Mouse (Mus musculus) heart, embryonic 10.5 days (tissue): Measurements from ENCODE around the gene Csn1s2b. TPM values are rescaled to one million over a fixed set of nuclear protein-coding genes. Genes with fewer than 3 reads are reported as not detected.
"Not testable (repeated sequence)": the region's sequence is repeated elsewhere in the genome, so short reads cannot be mapped to it uniquely, and the experiment has no call there.

Experiments used
- DNase-seq: peaks from one replicate; pipeline ENCODE4 v3.0.0-alpha.2; 2017; ENCODE audit warnings: low spot score
- H3K27ac ChIP-seq: fragments of 300-500 bp; sonication (generic); 2 replicates; pipeline ENCODE4 v1.5.1; 2016; ENCODE audit warnings: mild to moderate bottlenecking
- H3K27me3 ChIP-seq: fragments of 300-500 bp; sonication (generic); 2 replicates; pipeline ENCODE4 v1.6.1; 2016; ENCODE audit warnings: mild to moderate bottlenecking; ENCODE audit not compliant: poor library complexity, insufficient read depth, severe bottlenecking
- H3K36me3 ChIP-seq: fragments of 300-500 bp; sonication (generic); 2 replicates; pipeline ENCODE4 v1.6.1; 2016; ENCODE audit warnings: mild to moderate bottlenecking, moderate library complexity
- H3K4me1 ChIP-seq: fragments of 300-500 bp; sonication (generic); 2 replicates; pipeline ENCODE4 v1.6.1; 2016; ENCODE audit warnings: mild to moderate bottlenecking
- H3K4me3 ChIP-seq: fragments of 300-500 bp; sonication (generic); 2 replicates; pipeline ENCODE4 v1.5.1; 2016; ENCODE audit warnings: mild to moderate bottlenecking, moderate library complexity
- H3K9me3 ChIP-seq: fragments of 300-500 bp; sonication (generic); 2 replicates; pipeline ENCODE4 v1.6.1; 2016; ENCODE audit warnings: mild to moderate bottlenecking, moderate library complexity
- WGBS: fragments of 180-500 bp; shearing (Covaris S2); methylation state at CpG from one replicate; pipeline ENCODE4 v1.1.7; 2016; 5-methylcytosine and 5-hydroxymethylcytosine counted together
- polyA plus RNA-seq: library from polyadenylated mRNA; unstranded; fragments of >200 nt; fragmentation: Nextera tagmentation; extraction: Ambion mirVana; gene quantifications from 2 replicates; pipeline ENCODE4 v1.2.1, GENCODE M21; 2016

Csn1s2b gene
- polyA plus RNA-seq = not detected in 2 replicates

GRCm38 (mm10) chr5:87807782-87808181, at the start of gene Csn1s2b:
Csn1s2b (plus strand) TSS chr5:87808082.
- H3K4me3 ChIP-seq = no peak within 1 kb of the TSS
- H3K9me3 ChIP-seq = no peaks in the 10 kb centered on the region
- no peaks in the 10 kb centered on the region for H3K4me1 ChIP-seq
- WGBS = 67% methylated on average over 2 of the region's 2 CpGs
- DNase-seq = no peak
- no peaks in the 10 kb centered on the region for H3K36me3 ChIP-seq
- H3K27me3 ChIP-seq = no peaks in the 10 kb centered on the region
- H3K27ac ChIP-seq = no peak within 1 kb of the TSS

GRCm38 (mm10) chr5:87764546-87764945, 43.3 kb upstream of the Csn1s2b start:
- 84% methylated on average over 3 of the region's 3 CpGs for WGBS
- DNase-seq = no peak
- Histone ChIP-seq H3K4me3 (no peak overlapping the region), H3K27ac (no peak overlapping the region), H3K27me3 (no peaks in the 10 kb centered on the region), H3K36me3 (no peaks in the 10 kb centered on the region), H3K9me3 (no peaks in the 10 kb centered on the region), H3K4me1 (no peaks in the 10 kb centered on the region)

DNA sequence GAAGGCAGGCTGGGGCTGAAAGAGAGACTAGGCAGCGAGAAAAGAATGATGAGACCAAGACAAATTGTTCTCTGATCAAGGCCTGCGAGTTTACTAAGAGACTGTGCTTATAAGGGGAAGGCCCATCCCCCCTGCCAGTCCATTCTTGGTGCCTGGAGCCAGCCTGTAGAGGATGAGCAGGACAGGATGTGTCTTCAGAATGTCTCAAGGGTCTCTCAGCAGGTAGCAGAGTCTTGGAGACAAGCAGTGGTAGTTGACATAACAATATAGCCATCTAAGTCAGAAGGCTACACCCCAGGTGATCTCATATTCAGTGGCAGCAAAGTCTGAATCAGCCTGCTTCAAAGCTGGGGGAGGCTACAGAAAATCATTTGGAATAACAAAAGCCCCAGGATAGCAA, 35.7 kb upstream of the Csn1s2b start:
- H3K36me3 ChIP-seq, H3K9me3 ChIP-seq, H3K4me3 ChIP-seq, H3K27me3 ChIP-seq, DNase-seq, H3K4me1 ChIP-seq, H3K27ac ChIP-seq: not testable (repeated sequence)
- 51% methylated on average over 2 of the region's 2 CpGs for WGBS

GRCm38 (mm10) chr5:87774267-87774666, 33.6 kb upstream of the Csn1s2b start, which contains the start of gene Csn1s2a:
Csn1s2a (plus strand) TSS chr5:87774567.
- Histone ChIP-seq H3K4me3 (no peak within 1 kb of the TSS), H3K27ac (no peak within 1 kb of the TSS), H3K4me1 (no peaks in the 10 kb centered on the region), H3K9me3 (no peaks in the 10 kb centered on the region), H3K36me3 (no peaks in the 10 kb centered on the region), H3K27me3 (no peaks in the 10 kb centered on the region)
- no peak for DNase-seq
- WGBS = 74% methylated on average over 1 of the region's 1 CpGs

DNA sequence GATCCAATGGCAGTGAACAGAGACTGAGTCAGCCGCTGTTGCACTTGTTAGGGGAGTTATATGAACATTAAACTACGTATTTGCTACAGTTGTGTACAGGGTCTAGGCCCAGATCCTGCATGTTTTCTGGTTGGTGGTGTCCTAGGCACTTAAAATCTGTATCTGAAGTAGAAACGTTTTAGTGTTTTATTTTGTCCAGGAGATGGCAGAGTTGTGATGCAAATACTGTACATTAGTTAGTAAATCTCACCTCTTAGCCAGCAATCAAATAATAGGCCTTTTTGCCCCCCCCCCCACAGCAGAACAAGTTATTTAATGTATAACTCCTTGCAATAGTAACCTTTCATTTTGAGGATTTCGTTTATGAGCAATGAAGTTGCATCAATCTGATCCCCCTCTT, 25.2 kb upstream of the Csn1s2b start:
- H3K36me3 ChIP-seq = no peaks in the 10 kb centered on the region
- no peak overlapping the region for H3K4me3 ChIP-seq
- no peaks in the 10 kb centered on the region for H3K27me3 ChIP-seq
- no peak overlapping the region for H3K27ac ChIP-seq
- WGBS = 54% methylated on average over 4 of the region's 4 CpGs
- H3K4me1 ChIP-seq = no peaks in the 10 kb centered on the region
- H3K9me3 ChIP-seq = no peaks in the 10 kb centered on the region
- no peak for DNase-seq

- no peaks in the 10 kb centered on the region for H3K9me3 ChIP-seq
- no peaks in the 10 kb centered on the region for H3K4me1 ChIP-seq
- no peak overlapping the region for H3K27ac ChIP-seq
- 66% methylated on average over 2 of the region's 2 CpGs for WGBS
- H3K4me3 ChIP-seq = no peak overlapping the region
- no peaks in the 10 kb centered on the region for H3K36me3 ChIP-seq
- no peak for DNase-seq
- H3K27me3 ChIP-seq = no peaks in the 10 kb centered on the region
Measured at GRCm38 (mm10) chr5:87809253-87809652, 1.4 kb downstream of the Csn1s2b start.

DNA sequence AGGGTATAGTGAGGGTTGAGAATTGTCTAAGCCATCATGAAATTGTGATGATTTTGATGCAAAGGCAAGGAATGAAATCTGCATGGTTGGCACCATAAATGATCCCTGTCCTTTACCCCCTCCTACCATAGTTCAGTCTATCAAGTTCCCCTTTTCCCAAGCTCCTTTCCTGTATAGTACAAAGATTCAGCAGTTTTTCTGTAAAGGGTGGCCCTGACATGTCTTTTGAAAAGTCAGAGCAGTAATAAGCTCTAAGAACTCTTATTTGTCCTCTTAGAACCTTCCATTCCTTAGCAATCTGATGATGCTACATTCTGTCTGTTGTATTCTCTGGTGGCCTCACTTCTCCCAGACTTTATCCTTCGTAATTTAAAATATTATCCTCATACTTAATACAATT, 17.5 kb downstream of the Csn1s2b start, which contains the start of gene Prr27:
Gene Prr27, plus strand, starts transcription at position 301 of the 400 bp plus-strand sequence.
- Histone ChIP-seq H3K36me3 (no peaks in the 10 kb centered on the region), H3K9me3 (no peaks in the 10 kb centered on the region), H3K4me1 (no peaks in the 10 kb centered on the region), H3K27ac (no peak within 1 kb of the TSS), H3K4me3 (no peak within 1 kb of the TSS), H3K27me3 (no peaks in the 10 kb centered on the region)
- DNase-seq = no peak
- 64% methylated on average over 1 of the region's 1 CpGs for WGBS

GRCm38 (mm10) chr5:87855136-87855716, 47.3 kb downstream of the Csn1s2b start:
- 75% methylated on average over 3 of the region's 3 CpGs for WGBS
- no peak for DNase-seq

GRCm38 (mm10) chr5:87870084-87870483, 62.2 kb downstream of the Csn1s2b start:
- H3K4me3 ChIP-seq = no peak overlapping the region
- 80% methylated on average over 2 of the region's 2 CpGs for WGBS
- H3K27me3 ChIP-seq = no peaks in the 10 kb centered on the region
- no peak overlapping the region for H3K27ac ChIP-seq
- no peaks in the 10 kb centered on the region for H3K36me3 ChIP-seq
- DNase-seq = no peak
- no peaks in the 10 kb centered on the region for H3K9me3 ChIP-seq
- no peaks in the 10 kb centered on the region for H3K4me1 ChIP-seq

More at GRCm38 (mm10) chr5:87855136-87855716, 47.3 kb downstream of the Csn1s2b start:
- no peaks in the 10 kb centered on the region for H3K36me3 ChIP-seq
- no peak overlapping the region for H3K4me3 ChIP-seq
- H3K4me1 ChIP-seq = no peaks in the 10 kb centered on the region
- no peaks in the 10 kb centered on the region for H3K27me3 ChIP-seq
- H3K27ac ChIP-seq = no peak overlapping the region
- no peaks in the 10 kb centered on the region for H3K9me3 ChIP-seq

GRCm38 (mm10) chr5:87871423-87871822, 63.5 kb downstream of the Csn1s2b start:
- Histone ChIP-seq H3K4me1 (no peaks in the 10 kb centered on the region), H3K4me3 (no peak overlapping the region), H3K27ac (no peak overlapping the region), H3K36me3 (no peaks in the 10 kb centered on the region), H3K27me3 (no peaks in the 10 kb centered on the region), H3K9me3 (no peaks in the 10 kb centered on the region)
- WGBS = 32% methylated on average over 4 of the region's 4 CpGs
- DNase-seq = no peak

Other genes starting within 250 kb of the Csn1s2b start
- gene Sult1d1, start 239.1 kb upstream of the Csn1s2b start, polyA plus RNA-seq = not detected in 2 replicates
- 0.15 TPM in 1 of 2 replicates, not detected in the other for gene Sult1e1, start 216.5 kb upstream of the Csn1s2b start, polyA plus RNA-seq
- gene Csn1s1, start 141.9 kb upstream of the Csn1s2b start, polyA plus RNA-seq = not detected in 2 replicates
- not detected in 2 replicates for gene Csn2, start 108.5 kb upstream of the Csn1s2b start, polyA plus RNA-seq
- not detected in 2 replicates for gene Csn1s2a, start 33.5 kb upstream of the Csn1s2b start, polyA plus RNA-seq
- gene Prr27, start 17.6 kb downstream of the Csn1s2b start, polyA plus RNA-seq = not detected in 2 replicates
- gene Odam, start 76.9 kb downstream of the Csn1s2b start, polyA plus RNA-seq = not detected in 2 replicates
- 0.20 and 0.26 TPM in 2 replicates for gene Csn3, start 117.5 kb downstream of the Csn1s2b start, polyA plus RNA-seq
- gene 2310003L06Rik, start 161.4 kb downstream of the Csn1s2b start, polyA plus RNA-seq = not detected in 2 replicates
- not detected in 2 replicates for gene Gm28434, start 161.4 kb downstream of the Csn1s2b start, polyA plus RNA-seq
- gene Cabs1, start 171.4 kb downstream of the Csn1s2b start, polyA plus RNA-seq = not detected in 2 replicates
- gene Smr3a, start 194.5 kb downstream of the Csn1s2b start, polyA plus RNA-seq = not detected in 2 replicates